Comparison of ENCODE assay signal across 22 mouse cellular contexts in the genomic region with DNA sequence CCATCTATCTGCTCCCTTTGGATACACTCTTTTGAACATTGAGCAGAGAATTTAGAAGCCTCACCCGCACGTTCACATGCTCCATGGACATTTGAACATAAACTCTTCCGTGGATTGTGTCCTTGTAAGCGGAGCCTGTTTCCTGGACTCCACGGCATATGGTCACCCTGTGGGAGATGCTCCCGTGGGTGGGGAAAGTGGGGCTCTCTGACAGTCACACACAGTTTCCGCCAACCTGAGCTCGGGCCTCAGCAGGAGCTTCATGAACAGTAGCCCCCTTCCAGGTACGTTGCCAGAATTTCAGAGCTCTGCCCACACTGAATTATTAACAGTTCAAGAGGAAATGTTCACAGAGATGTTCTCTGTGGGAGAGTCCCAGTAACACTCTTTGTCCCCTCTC.
DNase-seq lines count a peak whose midpoint lies in the region; ATAC-seq and TF ChIP-seq lines count a peak whose summit lies in the region.
"Had no signal": no experiment of that assay in that cellular context is flagged by ENCODE, and none has a peak within 500 bp of the region (broad histone marks: within the 10 kb centered on the region; RNA-seq: fewer than 3 reads in every experiment).

No protein-coding gene starts in this region.

- no peak overlapping the region for H3K4me3 ChIP-seq in hindbrain, postnatal 0 days (ENCODE audit: low read length)
- no peak overlapping the region for H3K4me3 ChIP-seq in hindbrain, embryonic 13.5 days
- no peak overlapping the region for H3K4me3 ChIP-seq in midbrain, postnatal 0 days (ENCODE audit: low read depth, low read length)
- H3K4me3 ChIP-seq in midbrain, embryonic 11.5 days (ENCODE audit: low read depth, low read length) = no peak overlapping the region
- H3K4me3 ChIP-seq in cerebellum, adult 2 months (replicated peaks; ENCODE audit: insufficient read depth, low read depth, low read length) = no peak overlapping the region
- H3K4me3 ChIP-seq: embryonic facial prominence, embryonic 13.5 days; erythroblast, embryonic 14.5 days; forebrain, embryonic 12.5 days; heart, embryonic 10.5 days; midbrain, embryonic 10.5 days; neural tube, embryonic 15.5 days had no signal

- H3K27me3 ChIP-seq in hindbrain, postnatal 0 days (ENCODE audit: insufficient read depth, low read length) = no peaks in the 10 kb centered on the region
- no peaks in the 10 kb centered on the region for H3K27me3 ChIP-seq in hindbrain, embryonic 13.5 days
- H3K27me3 ChIP-seq in midbrain, postnatal 0 days (ENCODE audit: insufficient read depth, low read length) = no peaks in the 10 kb centered on the region
- H3K27me3 ChIP-seq in midbrain, embryonic 11.5 days (ENCODE audit: control insufficient read depth, insufficient read depth, low read length) = no peaks in the 10 kb centered on the region
- no peaks in the 10 kb centered on the region for H3K27me3 ChIP-seq in cerebellum, adult 2 months (ENCODE audit: control insufficient read depth, insufficient read depth, low read length)
- H3K27me3 ChIP-seq: embryonic facial prominence, embryonic 13.5 days; forebrain, embryonic 12.5 days; neural tube, embryonic 15.5 days; Patski had no signal

- H3K4me2 ChIP-seq in hindbrain, postnatal 0 days (ENCODE audit: low read depth, low read length) = no peak overlapping the region
- H3K4me2 ChIP-seq in hindbrain, embryonic 13.5 days = no peak overlapping the region
- no peak overlapping the region for H3K4me2 ChIP-seq in midbrain, postnatal 0 days (ENCODE audit: low read depth, low read length, poor library complexity, severe bottlenecking)
- no peak overlapping the region for H3K4me2 ChIP-seq in midbrain, embryonic 11.5 days
- H3K4me2 ChIP-seq: embryonic facial prominence, embryonic 13.5 days; forebrain, embryonic 12.5 days; neural tube, embryonic 15.5 days had no signal

- no peak for TF ChIP-seq CTCF in hindbrain, postnatal 0 days (IDR thresholded peaks at IDR 0.05; ENCODE audit: low read depth)
- TF ChIP-seq CTCF in midbrain, postnatal 0 days (IDR thresholded peaks at IDR 0.05) = no peak
- TF ChIP-seq CTCF in cerebellum, adult 2 months (IDR thresholded peaks at IDR 0.05; ENCODE audit: borderline replicate concordance, insufficient read depth, low read depth, low read length) = no peak; the same call in 1 of the 2 replicates

- no peaks in the 10 kb centered on the region for H3K36me3 ChIP-seq in hindbrain, postnatal 0 days (ENCODE audit: insufficient read depth, low read length)
- H3K36me3 ChIP-seq in hindbrain, embryonic 13.5 days = no peaks in the 10 kb centered on the region
- H3K36me3 ChIP-seq in midbrain, postnatal 0 days (ENCODE audit: insufficient read depth, low read length) = no peaks in the 10 kb centered on the region
- no peaks in the 10 kb centered on the region for H3K36me3 ChIP-seq in midbrain, embryonic 11.5 days (ENCODE audit: control insufficient read depth, insufficient read depth, low read length)
- H3K36me3 ChIP-seq: embryonic facial prominence, embryonic 13.5 days; forebrain, embryonic 12.5 days; heart, embryonic 10.5 days; midbrain, embryonic 10.5 days; neural tube, embryonic 15.5 days had no signal

- no peak overlapping the region for H3K27ac ChIP-seq in hindbrain, postnatal 0 days
- H3K27ac ChIP-seq in hindbrain, embryonic 13.5 days = no peak overlapping the region
- no peak overlapping the region for H3K27ac ChIP-seq in midbrain, postnatal 0 days (ENCODE audit: low read depth, low read length)
- H3K27ac ChIP-seq in midbrain, embryonic 11.5 days (ENCODE audit: low read depth, low read length) = no peak overlapping the region
- H3K27ac ChIP-seq in cerebellum, adult 2 months (ENCODE audit: insufficient read depth, low read length) = peak overlapping the region; percentile 60
- H3K27ac ChIP-seq: embryonic facial prominence, embryonic 13.5 days; forebrain, embryonic 12.5 days; heart, embryonic 10.5 days; macrophage; midbrain, embryonic 10.5 days; neural tube, embryonic 15.5 days had no signal

- DNase-seq in hindbrain, postnatal 0 days (ENCODE audit: low spot score) = peak; percentile 42
- DNase-seq in midbrain, postnatal 0 days (ENCODE audit: low spot score) = peak; percentile 34
- no peak for DNase-seq in midbrain, embryonic 11.5 days (ENCODE audit: low spot score, missing footprints)
- peak; percentile 93 to 98 for DNase-seq in cerebellum, adult 2 months
- peak; percentile 95 to 97 for DNase-seq in cerebellum, postnatal 25 days
- DNase-seq in kidney, postnatal 14 days = no peak
- DNase-seq in heart, postnatal 4 days = no peak
- DNase-seq: adrenal gland, adult 2 months; embryo, embryonic 11 days; gastrocnemius, postnatal 10 days; kidney, adult 18-20 months; thymus, adult 18-20 months had no signal

- no peak overlapping the region for H3K9ac ChIP-seq in hindbrain, postnatal 0 days (replicated peaks; ENCODE audit: low read length)
- H3K9ac ChIP-seq in hindbrain, embryonic 13.5 days = no peak overlapping the region
- H3K9ac ChIP-seq in midbrain, postnatal 0 days (replicated peaks; ENCODE audit: low read length, poor library complexity, severe bottlenecking) = no peak overlapping the region
- no peak overlapping the region for H3K9ac ChIP-seq in midbrain, embryonic 11.5 days (ENCODE audit: low read length)
- H3K9ac ChIP-seq: embryonic facial prominence, embryonic 13.5 days; forebrain, embryonic 12.5 days; neural tube, embryonic 15.5 days had no signal

- 0 out of 2 replicates have a peak, but pooled peaks have one; percentile 24 for ATAC-seq in hindbrain, postnatal 0 days
- no peak for ATAC-seq in hindbrain, embryonic 13.5 days (ENCODE audit: low FRiP score)
- no peak for ATAC-seq in midbrain, postnatal 0 days (ENCODE audit: low FRiP score)
- ATAC-seq in midbrain, embryonic 11.5 days (ENCODE audit: low FRiP score) = no peak
- ATAC-seq: inflammation-experienced regulatory T-cells, adult 6 months; Patski had no signal

- H3K4me1 ChIP-seq in hindbrain, postnatal 0 days (ENCODE audit: insufficient read depth, low read length) = no peaks in the 10 kb centered on the region
- no peaks in the 10 kb centered on the region for H3K4me1 ChIP-seq in hindbrain, embryonic 13.5 days (replicated peaks)
- H3K4me1 ChIP-seq in midbrain, postnatal 0 days (ENCODE audit: insufficient read depth, low read length) = no peaks in the 10 kb centered on the region
- H3K4me1 ChIP-seq in midbrain, embryonic 11.5 days (ENCODE audit: control insufficient read depth, insufficient read depth, low read length) = no peaks in the 10 kb centered on the region
- peaks cover 17% of the 10 kb centered on the region; the same call in 1 of the 2 replicates for H3K4me1 ChIP-seq in cerebellum, adult 2 months (ENCODE audit: control insufficient read depth, insufficient read depth, low read length)
- H3K4me1 ChIP-seq: forebrain, embryonic 12.5 days; heart, embryonic 10.5 days; midbrain, embryonic 10.5 days; neural tube, embryonic 15.5 days had no signal

- no peaks in the 10 kb centered on the region for H3K9me3 ChIP-seq in hindbrain, postnatal 0 days (ENCODE audit: low read length)
- H3K9me3 ChIP-seq in hindbrain, embryonic 13.5 days = no peaks in the 10 kb centered on the region
- no peaks in the 10 kb centered on the region for H3K9me3 ChIP-seq in midbrain, postnatal 0 days (ENCODE audit: low read length)
- no peaks in the 10 kb centered on the region for H3K9me3 ChIP-seq in midbrain, embryonic 11.5 days (ENCODE audit: control insufficient read depth, low read length)
- H3K9me3 ChIP-seq: embryonic facial prominence, embryonic 13.5 days; forebrain, embryonic 12.5 days; heart, embryonic 10.5 days; midbrain, embryonic 10.5 days; neural tube, embryonic 15.5 days had no signal

- WGBS in hindbrain, postnatal 0 days = 65% methylated on average over 9 of the region's 9 CpGs
- WGBS in hindbrain, embryonic 13.5 days = 88% methylated on average over 9 of the region's 9 CpGs
- WGBS in midbrain, postnatal 0 days = 91% methylated on average over 9 of the region's 9 CpGs
- 92% methylated on average over 9 of the region's 9 CpGs for WGBS in midbrain, embryonic 11.5 days
- 15% methylated on average over 9 of the region's 9 CpGs for WGBS in cerebellum, adult 2 months

- peak; percentile 47; the same call in 1 of the 2 replicates for TF ChIP-seq POLR2A in cerebellum, adult 2 months (IDR thresholded peaks at IDR 0.05; ENCODE audit: borderline replicate concordance, insufficient read depth, low read length)

Comparison
In these comparisons a context has a peak if more than half of its experiments do, and no peak if none do; other contexts are left out.
1. DNase-seq: peak in hindbrain, postnatal 0 days (single experiment), midbrain, postnatal 0 days (single experiment), cerebellum, adult 2 months (2 of 2) and cerebellum, postnatal 25 days (2 of 2); none in midbrain, embryonic 11.5 days (single experiment), kidney, postnatal 14 days (single experiment) and heart, postnatal 4 days (single experiment).